Mouse (Mus musculus) adrenal gland (tissue): ENCODE measurements around the gene Smim24.

Experiments used
- intact Hi-C: fragments of 180-260 bp; cut with DNase I; formaldehyde crosslinking; loops from one replicate; pipeline ENCODE4 v1.15.1; 2025

Gene Smim24

GRCm38 (mm10) chr10:81420191-81420767, 27.4 kb downstream of the Smim24 start:
- intact Hi-C loops: no loop called here

- intact Hi-C loops: no loop called here
These were observed 28.4 kb downstream of the Smim24 start for GRCm38 (mm10) chr10:81421041-81421796.

- intact Hi-C loops: no loop called here
These were observed 28.9 kb downstream of the Smim24 start for GRCm38 (mm10) chr10:81421797-81422100.

GRCm38 (mm10) chr10:81422191-81422590, 29.3 kb downstream of the Smim24 start:
- intact Hi-C loops: no loop called here

GRCm38 (mm10) chr10:81422661-81423217, 29.9 kb downstream of the Smim24 start:
- intact Hi-C loops: no loop called here

GRCm38 (mm10) chr10:81423476-81424245, 30.8 kb downstream of the Smim24 start:
- intact Hi-C loops: no loop called here

DNA sequence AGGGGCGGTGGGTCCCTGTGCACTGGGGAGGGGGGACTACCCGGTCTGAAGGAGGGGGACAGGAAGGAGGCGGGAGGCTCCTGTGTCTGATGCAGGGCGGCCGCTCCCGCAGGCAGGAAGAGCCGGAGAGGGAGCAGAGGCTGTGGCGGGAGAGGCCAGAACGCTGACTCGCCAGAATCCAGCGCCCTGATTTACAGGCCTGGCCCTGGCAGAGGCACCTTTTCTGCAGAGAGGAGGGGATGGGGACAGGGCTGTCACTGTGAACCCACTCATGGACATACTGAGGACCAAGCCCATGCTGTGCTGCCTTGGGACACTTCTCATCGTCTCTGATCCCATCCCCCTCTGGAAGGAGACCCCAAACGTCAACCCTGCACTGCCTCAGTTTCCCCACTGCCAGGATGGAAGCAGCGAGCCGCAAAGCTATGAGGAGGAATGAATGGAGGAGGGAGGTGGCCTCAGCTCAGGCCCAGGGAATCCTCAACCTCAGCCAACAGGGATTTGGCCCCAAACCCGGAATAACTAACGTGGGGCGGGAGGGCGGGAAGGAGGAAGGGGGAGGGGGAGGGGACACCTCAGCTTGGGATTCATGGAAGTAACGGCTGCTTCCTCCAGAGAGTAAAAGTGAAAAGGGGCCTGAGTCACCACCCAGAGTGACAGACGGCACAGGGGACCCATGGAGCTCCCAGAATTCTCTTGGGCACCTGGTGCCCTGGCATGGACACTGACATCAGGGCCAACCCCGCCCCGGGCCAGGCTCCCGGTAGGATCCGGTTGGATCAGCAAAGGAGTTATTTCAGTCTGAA, 31.6 kb downstream of the Smim24 start:
- intact Hi-C loops: no loop called here

DNA sequence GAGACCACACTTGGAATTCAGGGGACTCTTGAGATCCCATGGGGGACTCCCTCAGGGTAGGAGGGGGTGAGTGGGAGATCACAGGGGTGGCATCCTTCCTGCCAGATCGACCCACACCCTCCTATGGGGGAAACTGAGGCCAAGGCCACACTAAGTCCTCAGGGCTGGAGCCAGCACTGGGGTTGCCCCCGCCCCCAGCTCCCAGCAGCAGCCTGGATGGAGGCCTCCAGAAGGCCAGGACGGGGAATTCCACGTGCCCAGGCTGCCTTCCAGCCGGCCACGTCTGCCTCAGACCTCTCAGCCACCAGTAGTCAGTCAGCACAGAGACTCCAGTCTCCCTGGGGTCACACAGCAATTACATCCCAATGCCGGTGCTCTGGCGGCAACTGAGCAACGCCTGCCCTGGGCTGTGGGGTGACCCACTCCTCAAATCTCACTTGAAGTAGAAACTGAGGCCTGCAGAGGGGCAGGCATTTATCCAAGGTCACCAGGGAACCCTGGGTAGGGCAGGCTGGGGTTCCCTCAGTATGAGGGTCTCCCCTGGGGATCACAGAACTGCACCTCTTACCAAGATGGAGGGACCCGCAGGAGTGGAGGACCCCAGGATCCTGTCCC, 32.5 kb downstream of the Smim24 start:
- intact Hi-C loops: no loop called here

DNA sequence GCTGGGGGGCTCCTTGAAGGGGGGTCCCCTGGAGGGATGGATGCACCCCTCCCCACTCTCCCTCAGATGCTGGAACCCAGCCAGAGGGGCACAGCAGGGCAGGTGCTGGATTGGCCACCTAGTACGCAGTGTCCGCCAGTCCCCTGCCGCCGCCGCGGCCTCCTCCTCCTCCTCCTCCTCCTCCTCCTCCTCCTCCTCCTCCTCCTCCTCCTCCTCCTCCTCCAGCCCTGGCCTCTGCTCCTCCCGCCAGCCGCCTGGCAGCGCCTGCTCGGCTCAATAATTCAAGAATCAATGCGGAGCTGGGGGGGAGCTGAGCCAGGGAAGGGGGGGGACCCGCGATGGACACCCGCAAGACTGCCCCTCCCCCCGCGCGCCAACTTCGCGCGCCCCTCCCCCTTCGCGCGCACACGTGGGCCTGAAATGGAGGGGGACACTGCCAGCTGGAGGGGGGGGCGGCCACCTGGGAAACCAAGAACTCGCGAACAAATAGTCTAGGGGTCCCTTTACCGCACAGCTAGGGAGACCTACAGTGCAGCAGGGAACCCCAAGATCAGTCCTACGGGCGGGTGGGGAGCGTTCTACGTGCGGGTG, 33.3 kb downstream of the Smim24 start:
- intact Hi-C loops: no loop called here

- intact Hi-C loops: no loop called here
These were observed 34.0 kb downstream of the Smim24 start for GRCm38 (mm10) chr10:81426897-81427296.

DNA sequence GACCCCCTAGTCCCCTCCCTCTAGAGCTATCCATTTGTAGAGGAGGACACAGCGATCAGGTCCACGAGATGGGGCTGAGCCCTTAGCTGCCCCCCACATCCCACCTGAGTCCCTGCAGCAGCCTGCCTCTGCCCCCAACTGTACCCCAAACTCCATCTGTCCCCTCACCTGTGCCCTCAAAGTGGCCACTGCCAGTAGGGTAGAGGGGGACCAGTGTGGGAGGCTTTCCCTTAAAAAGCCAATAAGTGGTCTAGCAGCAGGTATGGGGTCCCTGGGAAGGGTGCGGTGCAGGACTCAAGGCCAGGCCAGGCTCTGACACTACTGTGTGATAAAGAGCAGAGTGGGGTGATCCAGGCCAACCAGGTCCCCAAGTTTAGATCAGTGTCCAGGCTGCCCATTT, 34.5 kb downstream of the Smim24 start:
- intact Hi-C loops: no loop called here

DNA sequence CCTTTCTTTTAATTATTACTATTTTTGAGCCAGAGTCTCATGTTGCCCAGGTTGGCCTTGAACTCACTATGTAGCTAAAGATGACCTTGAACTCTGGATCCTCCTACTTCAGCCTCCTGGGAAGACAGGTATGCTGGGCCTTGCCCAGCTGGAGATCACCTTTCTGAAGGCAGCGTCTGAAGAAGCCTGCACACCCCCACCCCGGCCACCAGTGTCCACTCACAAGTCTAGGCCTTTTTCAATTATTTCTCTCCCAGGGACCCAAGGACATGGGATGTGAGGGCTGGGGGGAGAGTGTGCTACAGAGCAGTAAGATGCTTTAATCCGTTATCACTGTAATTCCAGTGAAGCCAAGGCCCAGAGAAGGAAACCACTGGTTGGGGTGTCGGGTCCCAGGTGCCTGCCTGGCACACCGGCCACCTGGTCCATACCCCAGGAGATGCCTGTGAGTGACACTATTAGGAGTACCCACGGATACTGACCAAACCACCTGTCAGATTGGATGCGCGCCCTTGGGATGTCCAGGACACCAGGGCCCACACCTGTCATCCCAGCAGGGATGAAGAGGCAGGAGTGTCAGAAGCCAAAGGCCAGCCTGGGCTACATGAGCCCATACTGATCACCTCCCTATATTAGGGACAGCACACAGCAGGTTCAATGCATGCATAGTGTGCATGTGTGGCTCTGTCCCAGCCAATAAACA, 35.1 kb downstream of the Smim24 start:
- intact Hi-C loops: no loop called here

GRCm38 (mm10) chr10:81428507-81428870, 35.6 kb downstream of the Smim24 start:
- intact Hi-C loops: no loop called here

DNA sequence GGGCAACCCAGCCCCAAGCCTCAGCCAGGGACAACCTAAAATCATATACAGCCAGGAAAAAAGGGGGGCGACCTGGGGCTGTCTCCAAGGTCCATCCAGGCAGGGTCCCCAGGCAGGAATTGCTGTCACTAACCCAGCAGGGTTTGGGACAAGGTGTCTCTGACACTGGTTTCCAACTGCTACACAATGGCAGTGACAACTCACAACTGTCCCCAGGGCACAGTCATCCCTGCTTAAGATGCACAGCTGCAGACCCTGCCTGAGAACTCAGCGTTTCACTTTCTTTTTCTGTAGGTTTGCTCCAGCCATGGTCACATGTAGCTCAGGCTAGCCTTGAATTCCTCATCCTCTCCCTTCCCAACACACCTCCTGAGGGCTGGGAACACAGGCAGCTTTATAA, 36.2 kb downstream of the Smim24 start:
- intact Hi-C loops: no loop called here

DNA sequence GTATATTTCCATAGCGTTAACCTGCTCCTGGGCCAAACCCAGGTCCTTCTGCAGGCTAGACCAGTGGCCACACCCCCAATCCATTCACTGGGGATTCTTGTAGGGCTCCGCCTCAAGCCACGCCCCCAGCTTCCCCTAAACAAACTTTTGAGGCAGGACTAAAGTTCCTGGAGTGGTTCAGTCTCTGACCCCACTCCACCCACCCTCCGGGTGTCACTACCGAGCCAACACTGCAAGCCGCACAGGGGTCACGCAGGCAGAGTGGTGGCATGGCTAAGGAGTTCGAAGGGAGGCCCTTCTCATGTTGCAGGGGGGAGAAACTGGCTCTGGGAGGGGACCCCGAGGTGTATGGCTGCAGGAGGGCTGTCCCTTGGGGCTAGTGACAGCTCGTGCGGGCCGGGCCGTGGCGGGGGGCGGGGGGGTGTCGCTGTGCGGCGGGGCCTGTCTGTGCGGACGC, 36.8 kb downstream of the Smim24 start:
- intact Hi-C loops: no loop called here

- intact Hi-C loops: no loop called here
These were observed 37.4 kb downstream of the Smim24 start for GRCm38 (mm10) chr10:81430141-81430830.

DNA sequence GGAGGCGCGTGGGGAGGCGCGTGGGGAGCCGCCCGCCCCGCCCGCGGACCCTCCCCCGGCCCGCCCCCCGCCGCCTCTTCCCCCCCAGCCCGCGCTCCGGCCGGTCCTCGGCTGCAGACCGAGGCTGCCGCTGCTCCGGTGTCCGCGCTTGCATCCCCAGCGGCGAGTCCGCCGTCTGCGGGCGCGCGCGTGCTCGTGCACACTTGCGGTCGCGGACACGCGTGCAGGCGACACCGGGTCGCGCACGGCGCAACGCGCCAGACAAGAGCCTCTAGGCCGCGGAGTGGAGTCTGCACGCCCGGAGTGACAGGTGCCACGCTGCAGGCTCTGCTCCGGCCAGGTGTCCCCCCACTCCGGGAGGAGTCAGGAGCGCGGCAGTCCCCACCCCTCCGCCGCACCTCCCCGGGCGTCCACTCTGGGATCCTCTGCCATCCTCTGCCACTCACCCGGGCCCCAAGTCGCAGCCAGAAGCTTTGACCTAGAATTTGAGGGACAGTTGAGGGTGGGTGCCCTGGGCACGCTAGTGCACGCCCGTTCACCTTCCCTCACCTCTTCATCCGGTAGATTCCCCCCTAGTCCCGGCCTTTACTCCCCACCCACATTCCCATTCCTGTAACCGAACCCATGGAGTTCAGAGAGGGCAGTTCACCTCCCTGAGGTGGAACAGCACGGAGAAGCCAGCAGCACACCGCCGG, 38.1 kb downstream of the Smim24 start:
- intact Hi-C loops: no loop called here

- intact Hi-C loops: no loop called here
These were observed 38.8 kb downstream of the Smim24 start for GRCm38 (mm10) chr10:81431526-81432168.
